Mouse (Mus musculus) limb, embryonic 15.5 days (tissue): ENCODE data around the gene Hdac9. TPM values are rescaled to one million over a fixed set of nuclear protein-coding genes. Genes with fewer than 3 reads are reported as not detected.

Experiments used
- ATAC-seq: fragments of 200-750 bp; cut with Nextera tagmentation; 2 replicates; pipeline ENCODE4 v1.8.0; 2017; ENCODE audit warnings: low read depth, moderate TSS enrichment; ENCODE audit not compliant: insufficient number of reproducible peaks, low FRiP score, low TSS enrichment
- H3K27ac ChIP-seq: fragments of 300-500 bp; sonication (generic); 2 replicates; pipeline ENCODE4 v1.5.1; 2015; ENCODE audit warnings: moderate library complexity, mild to moderate bottlenecking, inconsistent platforms
- H3K27me3 ChIP-seq: fragments of 300-500 bp; sonication (generic); 2 replicates; pipeline ENCODE4 v1.6.1; 2015; ENCODE audit warnings: inconsistent platforms
- H3K36me3 ChIP-seq: fragments of 300-500 bp; sonication (generic); 2 replicates; pipeline ENCODE4 v1.6.1; 2015; ENCODE audit warnings: inconsistent platforms
- H3K4me1 ChIP-seq: fragments of 300-500 bp; sonication (generic); 2 replicates; pipeline ENCODE4 v1.6.1; 2015; ENCODE audit warnings: inconsistent platforms
- H3K4me2 ChIP-seq: fragments of 300-500 bp; sonication (generic); 2 replicates; pipeline ENCODE4 v1.6.1; 2015; ENCODE audit warnings: mild to moderate bottlenecking, inconsistent platforms
- H3K4me3 ChIP-seq: fragments of 300-500 bp; sonication (generic); 2 replicates; pipeline ENCODE4 v1.5.1; 2015; ENCODE audit warnings: mild to moderate bottlenecking, inconsistent platforms
- H3K9ac ChIP-seq: fragments of 300-500 bp; sonication (generic); 2 replicates; pipeline ENCODE4 v1.6.1; 2015; ENCODE audit warnings: inconsistent platforms
- H3K9me3 ChIP-seq: fragments of 300-500 bp; sonication (generic); 2 replicates; pipeline ENCODE4 v1.6.1; 2016; ENCODE audit warnings: inconsistent platforms
- WGBS: fragments of 180-500 bp; shearing (Covaris S2); methylation state at CpG from one replicate; pipeline ENCODE4 v1.1.7; 2015; 5-methylcytosine and 5-hydroxymethylcytosine counted together
- polyA plus RNA-seq: library from polyadenylated mRNA; unstranded; fragments of >200 nt; fragmentation: Nextera tagmentation; extraction: Ambion mirVana; gene quantifications from 2 replicates; pipeline ENCODE4 v1.2.1, GENCODE M21; 2015

The Hdac9 gene
- polyA plus RNA-seq, 1 experiment from 2014 or later: 9.0 TPM

- Histone ChIP-seq H3K27ac (no peak overlapping the region), H3K9me3 (no peaks in the 10 kb centered on the region), H3K4me2 (no peak overlapping the region), H3K36me3 (no peaks in the 10 kb centered on the region), H3K4me1 (peaks cover 5% of the 10 kb centered on the region; the same call in 1 of the 2 replicates), H3K9ac (no peak overlapping the region), H3K4me3 (no peak overlapping the region), H3K27me3 (no peaks in the 10 kb centered on the region)
- WGBS: 77% methylated on average over 3 of the region's 3 CpGs
- no peak for ATAC-seq
Observed at GRCm38 (mm10) chr12:34682657-34683056, 234.2 kb downstream of the Hdac9 start.

GRCm38 (mm10) chr12:34680576-34680975 is 236.3 kb downstream of the Hdac9 start:
- Histone ChIP-seq H3K4me2 (no peak overlapping the region), H3K4me1 (peaks cover 5% of the 10 kb centered on the region; the same call in 1 of the 2 replicates), H3K9me3 (no peaks in the 10 kb centered on the region), H3K9ac (no peak overlapping the region), H3K27me3 (no peaks in the 10 kb centered on the region), H3K27ac (no peak overlapping the region), H3K36me3 (no peaks in the 10 kb centered on the region), H3K4me3 (no peak overlapping the region)
- 20% methylated on average over 5 of the region's 5 CpGs for WGBS
- no peak for ATAC-seq

- ATAC-seq: no peak
- WGBS: 69% methylated on average over 6 of the region's 6 CpGs
- Histone ChIP-seq H3K9ac (no peak overlapping the region), H3K9me3 (no peaks in the 10 kb centered on the region), H3K4me1 (no peaks in the 10 kb centered on the region), H3K4me3 (no peak overlapping the region), H3K36me3 (no peaks in the 10 kb centered on the region), H3K27me3 (no peaks in the 10 kb centered on the region), H3K27ac (no peak overlapping the region), H3K4me2 (no peak overlapping the region)
Observed at GRCm38 (mm10) chr12:34677110-34677509, 239.8 kb downstream of the Hdac9 start.

- H3K9ac ChIP-seq: no peak overlapping the region
- no peaks in the 10 kb centered on the region for H3K27me3 ChIP-seq
- no peaks in the 10 kb centered on the region for H3K4me1 ChIP-seq
- H3K27ac ChIP-seq: no peak overlapping the region
- no peaks in the 10 kb centered on the region for H3K9me3 ChIP-seq
- no peak overlapping the region for H3K4me3 ChIP-seq
- H3K36me3 ChIP-seq: no peaks in the 10 kb centered on the region
- H3K4me2 ChIP-seq: no peak overlapping the region
- WGBS: 61% methylated on average over 2 of the region's 2 CpGs
- no peak for ATAC-seq
Observed at GRCm38 (mm10) chr12:34674235-34674634, 242.7 kb downstream of the Hdac9 start.

GRCm38 (mm10) chr12:34673539-34673938 is 243.4 kb downstream of the Hdac9 start:
- Histone ChIP-seq H3K27ac (no peak overlapping the region), H3K9ac (no peak overlapping the region), H3K9me3 (no peaks in the 10 kb centered on the region), H3K27me3 (no peaks in the 10 kb centered on the region), H3K36me3 (no peaks in the 10 kb centered on the region), H3K4me3 (no peak overlapping the region), H3K4me2 (no peak overlapping the region), H3K4me1 (no peaks in the 10 kb centered on the region)
- whole genome bisulfite sequencing: 84% methylated on average over 4 of the region's 4 CpGs
- ATAC-seq: no peak

- H3K4me3 ChIP-seq: no peak overlapping the region
- H3K9ac ChIP-seq: no peak overlapping the region
- 3% methylated on average over 3 of the region's 3 CpGs for WGBS
- H3K4me2 ChIP-seq: no peak overlapping the region
- H3K4me1 ChIP-seq: no peaks in the 10 kb centered on the region
- no peak overlapping the region for H3K27ac ChIP-seq
- H3K36me3 ChIP-seq: no peaks in the 10 kb centered on the region
- no peak for ATAC-seq
- no peaks in the 10 kb centered on the region for H3K9me3 ChIP-seq
- no peaks in the 10 kb centered on the region for H3K27me3 ChIP-seq
Observed at GRCm38 (mm10) chr12:34664758-34665157, 252.1 kb downstream of the Hdac9 start.

GRCm38 (mm10) chr12:34661378-34661777 is 255.5 kb downstream of the Hdac9 start:
- Histone ChIP-seq H3K4me2 (no peak overlapping the region), H3K36me3 (no peaks in the 10 kb centered on the region), H3K4me3 (no peak overlapping the region), H3K9me3 (no peaks in the 10 kb centered on the region), H3K27me3 (no peaks in the 10 kb centered on the region), H3K4me1 (peaks cover 4% of the 10 kb centered on the region; the same call in 1 of the 2 replicates), H3K9ac (no peak overlapping the region), H3K27ac (no peak overlapping the region)
- no peak for ATAC-seq

GRCm38 (mm10) chr12:34660027-34660426 is 256.9 kb downstream of the Hdac9 start:
- Histone ChIP-seq H3K27me3 (no peaks in the 10 kb centered on the region), H3K4me1 (peaks cover 4% of the 10 kb centered on the region; the same call in 1 of the 2 replicates), H3K9me3 (no peaks in the 10 kb centered on the region), H3K27ac (no peak overlapping the region), H3K4me3 (no peak overlapping the region), H3K9ac (no peak overlapping the region), H3K4me2 (no peak overlapping the region), H3K36me3 (no peaks in the 10 kb centered on the region)
- WGBS: 12% methylated on average over 5 of the region's 5 CpGs
- no peak for ATAC-seq

- H3K27me3 ChIP-seq: no peaks in the 10 kb centered on the region
Observed at GRCm38 (mm10) chr12:34658568-34658967, 258.3 kb downstream of the Hdac9 start.

GRCm38 (mm10) chr12:34658119-34658518 is 258.8 kb downstream of the Hdac9 start:
- Histone ChIP-seq H3K4me1 (peaks cover 4% of the 10 kb centered on the region; the same call in 1 of the 2 replicates), H3K27me3 (no peaks in the 10 kb centered on the region), H3K9me3 (no peaks in the 10 kb centered on the region), H3K4me2 (0 out of 2 replicates have a peak overlapping the region, but pooled peaks have one; percentile 15), H3K27ac (no peak overlapping the region), H3K36me3 (no peaks in the 10 kb centered on the region), H3K9ac (no peak overlapping the region), H3K4me3 (no peak overlapping the region)
- 26% methylated on average over 6 of the region's 6 CpGs for WGBS
- no peak for ATAC-seq

More at GRCm38 (mm10) chr12:34658568-34658967, 258.3 kb downstream of the Hdac9 start:
- Histone ChIP-seq H3K4me3 (no peak overlapping the region), H3K9ac (no peak overlapping the region), H3K27ac (no peak overlapping the region), H3K4me1 (peaks cover 4% of the 10 kb centered on the region; the same call in 1 of the 2 replicates), H3K9me3 (no peaks in the 10 kb centered on the region), H3K4me2 (no peak overlapping the region), H3K36me3 (no peaks in the 10 kb centered on the region)
- 37% methylated on average over 3 of the region's 3 CpGs for WGBS
- ATAC-seq: no peak

GRCm38 (mm10) chr12:34653615-34654014 is 263.3 kb downstream of the Hdac9 start:
- Histone ChIP-seq H3K4me1 (peaks cover 4% of the 10 kb centered on the region; the same call in 1 of the 2 replicates), H3K36me3 (no peaks in the 10 kb centered on the region), H3K4me2 (no peak overlapping the region), H3K27me3 (no peaks in the 10 kb centered on the region), H3K9me3 (no peaks in the 10 kb centered on the region), H3K4me3 (no peak overlapping the region), H3K9ac (no peak overlapping the region), H3K27ac (no peak overlapping the region)
- ATAC-seq: no peak
- WGBS: 17% methylated on average over 3 of the region's 3 CpGs

- Histone ChIP-seq H3K4me3 (no peak overlapping the region), H3K4me2 (no peak overlapping the region), H3K9me3 (no peaks in the 10 kb centered on the region), H3K9ac (no peak overlapping the region), H3K4me1 (no peaks in the 10 kb centered on the region), H3K27me3 (no peaks in the 10 kb centered on the region), H3K36me3 (no peaks in the 10 kb centered on the region), H3K27ac (no peak overlapping the region)
- 63% methylated on average over 3 of the region's 3 CpGs for WGBS
- ATAC-seq: no peak
Observed at GRCm38 (mm10) chr12:34648753-34649152, 268.1 kb downstream of the Hdac9 start.

GRCm38 (mm10) chr12:34641705-34642259 is 275.1 kb downstream of the Hdac9 start:
- no peaks in the 10 kb centered on the region for H3K9me3 ChIP-seq
- no peak overlapping the region for H3K9ac ChIP-seq
- H3K4me1 ChIP-seq: no peaks in the 10 kb centered on the region
- H3K27me3 ChIP-seq: no peaks in the 10 kb centered on the region
- no peak overlapping the region for H3K4me2 ChIP-seq
- WGBS: 65% methylated on average over 4 of the region's 4 CpGs
- no peak for ATAC-seq
- H3K4me3 ChIP-seq: no peak overlapping the region
- H3K36me3 ChIP-seq: no peaks in the 10 kb centered on the region
- H3K27ac ChIP-seq: no peak overlapping the region
